Mouse (Mus musculus) thymus, adult 2 months (tissue): ENCODE measurements around the gene Cks1b.

ENCODE experiments used
- CTCF ChIP-seq: fragments of 200-500 bp; IDR thresholded peaks from 2 replicates; pipeline ENCODE4 v1.5.1; 2012; ENCODE audit warnings: mild to moderate bottlenecking, control low read depth, low read length, moderate library complexity, borderline replicate concordance; ENCODE audit not compliant: control insufficient read depth, poor library complexity, insufficient read depth; ENCODE audit errors: extremely low read depth
- POLR2A ChIP-seq: fragments of 200-500 bp; IDR thresholded peaks from 2 replicates; pipeline ENCODE4 v1.6.1; 2012; ENCODE audit warnings: mild to moderate bottlenecking, low read length, control low read depth, moderate library complexity; ENCODE audit not compliant: control insufficient read depth, poor library complexity, insufficient read depth; ENCODE audit errors: extremely low read depth

DNA sequence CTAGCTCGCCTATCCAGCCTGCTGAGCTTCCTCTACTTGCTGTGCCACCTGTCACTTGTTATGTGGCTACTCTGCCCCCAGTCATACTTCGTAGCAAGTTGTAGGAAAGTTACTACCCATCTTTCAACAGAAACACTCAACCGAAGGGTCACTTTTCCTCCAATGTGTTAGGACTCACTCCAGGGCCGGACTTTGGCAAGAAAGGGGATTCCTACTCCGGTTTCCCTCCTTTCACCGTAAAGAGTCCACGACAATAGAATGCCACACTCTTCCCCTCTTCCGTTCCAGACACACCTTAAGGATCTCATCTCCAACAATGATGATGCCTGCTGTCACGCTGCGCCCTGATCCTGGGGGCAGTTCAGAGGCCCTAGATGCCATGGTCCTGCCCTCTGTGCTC, 7.3 kb downstream of the Cks1b start:
- TF ChIP-seq POLR2A (no peak), CTCF (no peak)
